Mouse (Mus musculus): ENCODE data around the gene Tmbim6. TPM values are rescaled to one million over a fixed set of nuclear protein-coding genes. Genes with fewer than 3 reads are reported as not detected.

The Tmbim6 gene
- polyA plus RNA-seq, 1 experiment: 372 TPM

- no peaks in the 10 kb centered on the region for H3K27me3 ChIP-seq (ENCODE audit: control insufficient read depth, insufficient read depth, insufficient read length)
- TF ChIP-seq MYOD1 (IDR thresholded peaks at IDR 0.05; ENCODE audit: control insufficient read depth, insufficient read length, low read depth) (peak; percentile 69), FOSL1 (IDR thresholded peaks at IDR 0.05; ENCODE audit: insufficient read depth, low read length, poor library complexity, severe bottlenecking) (no peak)
- H3K36me3 ChIP-seq (ENCODE audit: control insufficient read depth, insufficient read depth): peaks cover 43% of the 10 kb centered on the region
- H3K79me2 ChIP-seq (ENCODE audit: control insufficient read depth, insufficient read depth): peaks cover 1% of the 10 kb centered on the region
- H3ac ChIP-seq (ENCODE audit: control insufficient read depth, insufficient read length, low read depth): no peak overlapping the region
- H3K79me3 ChIP-seq (ENCODE audit: low read depth): peaks cover 3% of the 10 kb centered on the region
- H3K4me3 ChIP-seq (ENCODE audit: insufficient read depth, poor library complexity, severe bottlenecking): no peak overlapping the region
Measured at GRCm38 (mm10) chr15:99431504-99431903, 38.8 kb downstream of the Tmbim6 start.

GRCm38 (mm10) chr15:99431967-99432366 is 39.3 kb downstream of the Tmbim6 start:
- Histone ChIP-seq H3K27me3 (ENCODE audit: control insufficient read depth, insufficient read depth, insufficient read length) (no peaks in the 10 kb centered on the region), H3K79me2 (ENCODE audit: control insufficient read depth, insufficient read depth) (peaks cover 6% of the 10 kb centered on the region), H3K79me3 (ENCODE audit: low read depth) (peaks cover 3% of the 10 kb centered on the region), H3ac (ENCODE audit: control insufficient read depth, insufficient read length, low read depth) (no peak overlapping the region), H3K36me3 (ENCODE audit: control insufficient read depth, insufficient read depth) (peaks cover 40% of the 10 kb centered on the region), H3K4me3 (ENCODE audit: insufficient read depth, poor library complexity, severe bottlenecking) (no peak overlapping the region)
- TF ChIP-seq MAX (IDR thresholded peaks at IDR 0.05) (peak; percentile 42), CEBPB (IDR thresholded peaks at IDR 0.05; ENCODE audit: low read depth) (no peak), MYOD1 (IDR thresholded peaks at IDR 0.05; ENCODE audit: control insufficient read depth, insufficient read length, low read depth) (no peak), FOSL1 (IDR thresholded peaks at IDR 0.05; ENCODE audit: insufficient read depth, low read length, poor library complexity, severe bottlenecking) (no peak), MYOG (IDR thresholded peaks at IDR 0.05; ENCODE audit: control insufficient read depth, extremely low read depth, insufficient read length) (no peak), USF1 (IDR thresholded peaks at IDR 0.05; ENCODE audit: low read depth) (no peak), CTCF (IDR thresholded peaks at IDR 0.05; ENCODE audit: control insufficient read depth, insufficient read depth, insufficient read length) (no peak)

GRCm38 (mm10) chr15:99433081-99433718 is 40.5 kb downstream of the Tmbim6 start:
- Histone ChIP-seq H3K36me3 (ENCODE audit: control insufficient read depth, insufficient read depth) (peaks cover 28% of the 10 kb centered on the region), H3K4me3 (ENCODE audit: insufficient read depth, poor library complexity, severe bottlenecking) (no peak overlapping the region), H3K79me3 (ENCODE audit: low read depth) (peaks cover 3% of the 10 kb centered on the region), H3K27me3 (ENCODE audit: control insufficient read depth, insufficient read depth, insufficient read length) (no peaks in the 10 kb centered on the region), H3ac (ENCODE audit: control insufficient read depth, insufficient read length, low read depth) (no peak overlapping the region), H3K79me2 (ENCODE audit: control insufficient read depth, insufficient read depth) (peaks cover 6% of the 10 kb centered on the region)
- no peak for TF ChIP-seq CTCF (IDR thresholded peaks at IDR 0.05; ENCODE audit: control insufficient read depth, insufficient read depth, insufficient read length)
- no peak for TF ChIP-seq MYOG (IDR thresholded peaks at IDR 0.05; ENCODE audit: control insufficient read depth, extremely low read depth, insufficient read length)
- TF ChIP-seq MAX (IDR thresholded peaks at IDR 0.05): no peak
- no peak for TF ChIP-seq FOSL1 (IDR thresholded peaks at IDR 0.05; ENCODE audit: insufficient read depth, low read length, poor library complexity, severe bottlenecking)
- TF ChIP-seq USF1 (IDR thresholded peaks at IDR 0.05; ENCODE audit: low read depth): no peak
- TF ChIP-seq MYOD1 (IDR thresholded peaks at IDR 0.05; ENCODE audit: control insufficient read depth, insufficient read length, low read depth): no peak
- no peak for TF ChIP-seq CEBPB (IDR thresholded peaks at IDR 0.05; ENCODE audit: low read depth)

- peaks cover 26% of the 10 kb centered on the region for H3K36me3 ChIP-seq (ENCODE audit: control insufficient read depth, insufficient read depth)
- no peaks in the 10 kb centered on the region for H3K27me3 ChIP-seq (ENCODE audit: control insufficient read depth, insufficient read depth, insufficient read length)
- TF ChIP-seq CTCF (IDR thresholded peaks at IDR 0.05; ENCODE audit: control insufficient read depth, insufficient read depth, insufficient read length) (no peak), MAX (IDR thresholded peaks at IDR 0.05) (no peak), FOSL1 (IDR thresholded peaks at IDR 0.05; ENCODE audit: insufficient read depth, low read length, poor library complexity, severe bottlenecking) (no peak), MYOG (IDR thresholded peaks at IDR 0.05; ENCODE audit: control insufficient read depth, extremely low read depth, insufficient read length) (no peak), USF1 (IDR thresholded peaks at IDR 0.05; ENCODE audit: low read depth) (no peak), MYOD1 (IDR thresholded peaks at IDR 0.05; ENCODE audit: control insufficient read depth, insufficient read length, low read depth) (no peak), CEBPB (IDR thresholded peaks at IDR 0.05; ENCODE audit: low read depth) (no peak)
- no peak overlapping the region for H3K4me3 ChIP-seq (ENCODE audit: insufficient read depth, poor library complexity, severe bottlenecking)
- no peak overlapping the region for H3ac ChIP-seq (ENCODE audit: control insufficient read depth, insufficient read length, low read depth)
- peaks cover 8% of the 10 kb centered on the region for H3K79me2 ChIP-seq (ENCODE audit: control insufficient read depth, insufficient read depth)
- H3K79me3 ChIP-seq (ENCODE audit: low read depth): peaks cover 7% of the 10 kb centered on the region
Measured at GRCm38 (mm10) chr15:99433913-99434312, 41.2 kb downstream of the Tmbim6 start.

- H3K36me3 ChIP-seq (ENCODE audit: control insufficient read depth, insufficient read depth): peaks cover 5% of the 10 kb centered on the region
- TF ChIP-seq USF1 (IDR thresholded peaks at IDR 0.05; ENCODE audit: low read depth): no peak
- no peak for TF ChIP-seq CEBPB (IDR thresholded peaks at IDR 0.05; ENCODE audit: low read depth)
- no peak for TF ChIP-seq CTCF (IDR thresholded peaks at IDR 0.05; ENCODE audit: control insufficient read depth, insufficient read depth, insufficient read length)
- TF ChIP-seq MAX (IDR thresholded peaks at IDR 0.05): no peak
- TF ChIP-seq MYOD1 (IDR thresholded peaks at IDR 0.05; ENCODE audit: control insufficient read depth, insufficient read length, low read depth): no peak
- TF ChIP-seq FOSL1 (IDR thresholded peaks at IDR 0.05; ENCODE audit: insufficient read depth, low read length, poor library complexity, severe bottlenecking): no peak
- TF ChIP-seq MYOG (IDR thresholded peaks at IDR 0.05; ENCODE audit: control insufficient read depth, extremely low read depth, insufficient read length): no peak
- peaks cover 13% of the 10 kb centered on the region for H3K79me2 ChIP-seq (ENCODE audit: control insufficient read depth, insufficient read depth)
- H3K27me3 ChIP-seq (ENCODE audit: control insufficient read depth, insufficient read depth, insufficient read length): no peaks in the 10 kb centered on the region
- H3K4me3 ChIP-seq (ENCODE audit: insufficient read depth, poor library complexity, severe bottlenecking): no peak overlapping the region
- no peak overlapping the region for H3ac ChIP-seq (ENCODE audit: control insufficient read depth, insufficient read length, low read depth)
- peaks cover 7% of the 10 kb centered on the region for H3K79me3 ChIP-seq (ENCODE audit: low read depth)
Measured at GRCm38 (mm10) chr15:99438966-99439698, 46.5 kb downstream of the Tmbim6 start.
